Mouse (Mus musculus) heart, embryonic 11.5 days (tissue): ENCODE results near the gene Aspdh. TPM values are rescaled to one million over a fixed set of nuclear protein-coding genes. Genes with fewer than 3 reads are reported as not detected.
A peak's percentile ranks its signal among the peaks of the same experiment; 100 is the strongest.

Experiments
- ATAC-seq: fragments of 200-750 bp; cut with Nextera tagmentation; replicated peaks from 2 replicates; pipeline ENCODE4 v1.8.0; 2017; ENCODE audit warnings: moderate library complexity; ENCODE audit not compliant: insufficient number of reproducible peaks, low FRiP score, low TSS enrichment
- H3K27ac ChIP-seq: fragments of 300-500 bp; sonication (generic); 2 replicates; pipeline ENCODE4 v1.5.1; 2014; ENCODE audit warnings: mild to moderate bottlenecking, low read depth, low read length
- H3K27me3 ChIP-seq: fragments of 300-500 bp; sonication (generic); 2 replicates; pipeline ENCODE4 v1.6.1; 2014; ENCODE audit warnings: mild to moderate bottlenecking, low read length, mixed read lengths; ENCODE audit not compliant: control insufficient read depth, insufficient read depth
- H3K36me3 ChIP-seq: fragments of 300-500 bp; sonication (generic); 2 replicates; pipeline ENCODE4 v1.6.1; 2014; ENCODE audit warnings: mild to moderate bottlenecking, low read length, moderate library complexity, mixed read lengths; ENCODE audit not compliant: control insufficient read depth, insufficient read depth
- H3K4me1 ChIP-seq: fragments of 300-500 bp; sonication (generic); 2 replicates; pipeline ENCODE4 v1.6.1; 2014; ENCODE audit warnings: low read length; ENCODE audit not compliant: control insufficient read depth, insufficient read depth
- H3K4me2 ChIP-seq: fragments of 300-500 bp; sonication (generic); 2 replicates; pipeline ENCODE4 v1.6.1; 2014; ENCODE audit warnings: mild to moderate bottlenecking, moderate library complexity
- H3K4me3 ChIP-seq: fragments of 300-500 bp; sonication (generic); 2 replicates; pipeline ENCODE4 v1.5.1; 2014; ENCODE audit warnings: low read depth, low read length
- H3K9ac ChIP-seq: fragments of 300-500 bp; sonication (generic); 2 replicates; pipeline ENCODE4 v1.6.1; 2014; ENCODE audit warnings: mild to moderate bottlenecking, low read depth, low read length, moderate library complexity
- H3K9me3 ChIP-seq: fragments of 300-500 bp; sonication (generic); replicated peaks from 2 replicates; pipeline ENCODE4 v1.6.1; 2016; ENCODE audit warnings: low read length; ENCODE audit not compliant: control insufficient read depth
- WGBS: fragments of 180-500 bp; shearing (Covaris S2); extraction: QIAGEN DNeasy Blood & Tissue Kit; methylation state at CpG from one replicate; pipeline ENCODE4 v1.1.7; 2014; ENCODE audit not compliant: insufficient replicate concordance; 5-methylcytosine and 5-hydroxymethylcytosine counted together
- polyA plus RNA-seq: library from polyadenylated mRNA; unstranded; fragments of >200 nt; fragmentation: Nextera tagmentation; extraction: Ambion mirVana; gene quantifications from 2 replicates; pipeline ENCODE4 v1.2.1, GENCODE M21; 2014

Gene Aspdh
- polyA plus RNA-seq, 1 experiment from 2014 or later, result 1.5 TPM

GRCm38 (mm10) chr7:44443268-44444173 is 21.7 kb upstream of the Aspdh start:
- 9% methylated on average over 19 of the region's 20 CpGs for WGBS
- peak overlapping the region; percentile 70 for H3K9ac ChIP-seq
- peaks cover 64% of the 10 kb centered on the region for H3K27me3 ChIP-seq
- H3K36me3 ChIP-seq, result no peaks in the 10 kb centered on the region
- peak; percentile 21; the same call in 1 of the 2 replicates for ATAC-seq
- H3K9me3 ChIP-seq, result no peaks in the 10 kb centered on the region
- H3K4me1 ChIP-seq, result peaks cover 26% of the 10 kb centered on the region
- peak overlapping the region; percentile 44 for H3K4me3 ChIP-seq
- no peak overlapping the region for H3K27ac ChIP-seq
- peak overlapping the region; percentile 80 for H3K4me2 ChIP-seq

GRCm38 (mm10) chr7:44444886-44445527 is 20.2 kb upstream of the Aspdh start:
- Histone ChIP-seq H3K4me1 (peaks cover 26% of the 10 kb centered on the region), H3K4me2 (peak overlapping the region; percentile 80), H3K27ac (no peak overlapping the region), H3K36me3 (no peaks in the 10 kb centered on the region), H3K27me3 (peaks cover 55% of the 10 kb centered on the region), H3K9ac (peak overlapping the region; percentile 7; the same call in 1 of the 2 replicates), H3K4me3 (0 out of 2 replicates have a peak overlapping the region, but pooled peaks have one; percentile 8), H3K9me3 (no peaks in the 10 kb centered on the region)
- 13% methylated on average over 29 of the region's 29 CpGs for WGBS
- ATAC-seq, result no peak

GRCm38 (mm10) chr7:44445528-44445923 is 19.7 kb upstream of the Aspdh start:
- H3K4me3 ChIP-seq, result no peak overlapping the region
- peak overlapping the region; percentile 80 for H3K4me2 ChIP-seq
- H3K4me1 ChIP-seq, result peaks cover 26% of the 10 kb centered on the region
- H3K27ac ChIP-seq, result no peak overlapping the region
- no peak overlapping the region for H3K9ac ChIP-seq
- WGBS, result 14% methylated on average over 7 of the region's 7 CpGs
- peaks cover 50% of the 10 kb centered on the region for H3K27me3 ChIP-seq
- no peaks in the 10 kb centered on the region for H3K36me3 ChIP-seq
- no peaks in the 10 kb centered on the region for H3K9me3 ChIP-seq
- ATAC-seq, result no peak

GRCm38 (mm10) chr7:44446070-44446855 is 18.9 kb upstream of the Aspdh start:
- WGBS, result 43% methylated on average over 12 of the region's 12 CpGs
- no peak overlapping the region for H3K4me3 ChIP-seq
- 0 out of 2 replicates have a peak overlapping the region, but pooled peaks have one; percentile 80 for H3K4me2 ChIP-seq
- peaks cover 26% of the 10 kb centered on the region for H3K4me1 ChIP-seq
- H3K36me3 ChIP-seq, result no peaks in the 10 kb centered on the region
- no peak for ATAC-seq
- no peak overlapping the region for H3K27ac ChIP-seq
- no peak overlapping the region for H3K9ac ChIP-seq
- H3K9me3 ChIP-seq, result no peaks in the 10 kb centered on the region
- peaks cover 43% of the 10 kb centered on the region for H3K27me3 ChIP-seq

GRCm38 (mm10) chr7:44453256-44453655 is 11.9 kb upstream of the Aspdh start:
- ATAC-seq, result peak; percentile 49
- no peak overlapping the region for H3K27ac ChIP-seq
- H3K27me3 ChIP-seq, result no peaks in the 10 kb centered on the region
- H3K9ac ChIP-seq, result peak overlapping the region; percentile 28; the same call in 1 of the 2 replicates
- H3K4me3 ChIP-seq, result no peak overlapping the region
- H3K9me3 ChIP-seq, result no peaks in the 10 kb centered on the region
- H3K4me1 ChIP-seq, result peaks cover 8% of the 10 kb centered on the region
- no peak overlapping the region for H3K4me2 ChIP-seq
- 15% methylated on average over 3 of the region's 3 CpGs for WGBS
- H3K36me3 ChIP-seq, result no peaks in the 10 kb centered on the region

GRCm38 (mm10) chr7:44456302-44456701 is 8.9 kb upstream of the Aspdh start:
- H3K9ac ChIP-seq, result no peak overlapping the region

GRCm38 (mm10) chr7:44460067-44460466 is 5.1 kb upstream of the Aspdh start:
- H3K4me3 ChIP-seq, result no peak overlapping the region
- H3K9me3 ChIP-seq, result no peaks in the 10 kb centered on the region
- no peak overlapping the region for H3K4me2 ChIP-seq
- no peak overlapping the region for H3K9ac ChIP-seq
- peaks cover 46% of the 10 kb centered on the region for H3K27me3 ChIP-seq
- H3K27ac ChIP-seq, result no peak overlapping the region
- 74% methylated on average over 6 of the region's 6 CpGs for WGBS
- no peak for ATAC-seq
- H3K36me3 ChIP-seq, result no peaks in the 10 kb centered on the region
- peaks cover 20% of the 10 kb centered on the region for H3K4me1 ChIP-seq

More at GRCm38 (mm10) chr7:44456302-44456701, 8.9 kb upstream of the Aspdh start:
- no peak overlapping the region for H3K4me2 ChIP-seq
- WGBS, result 78% methylated on average over 1 of the region's 1 CpGs
- no peak overlapping the region for H3K27ac ChIP-seq
- H3K4me1 ChIP-seq, result peaks cover 8% of the 10 kb centered on the region
- ATAC-seq, result no peak
- peaks cover 15% of the 10 kb centered on the region for H3K27me3 ChIP-seq
- no peak overlapping the region for H3K4me3 ChIP-seq
- H3K9me3 ChIP-seq, result no peaks in the 10 kb centered on the region
- no peaks in the 10 kb centered on the region for H3K36me3 ChIP-seq
